Mouse (Mus musculus): Measurements from ENCODE around the gene Ccdc103.

DNA sequence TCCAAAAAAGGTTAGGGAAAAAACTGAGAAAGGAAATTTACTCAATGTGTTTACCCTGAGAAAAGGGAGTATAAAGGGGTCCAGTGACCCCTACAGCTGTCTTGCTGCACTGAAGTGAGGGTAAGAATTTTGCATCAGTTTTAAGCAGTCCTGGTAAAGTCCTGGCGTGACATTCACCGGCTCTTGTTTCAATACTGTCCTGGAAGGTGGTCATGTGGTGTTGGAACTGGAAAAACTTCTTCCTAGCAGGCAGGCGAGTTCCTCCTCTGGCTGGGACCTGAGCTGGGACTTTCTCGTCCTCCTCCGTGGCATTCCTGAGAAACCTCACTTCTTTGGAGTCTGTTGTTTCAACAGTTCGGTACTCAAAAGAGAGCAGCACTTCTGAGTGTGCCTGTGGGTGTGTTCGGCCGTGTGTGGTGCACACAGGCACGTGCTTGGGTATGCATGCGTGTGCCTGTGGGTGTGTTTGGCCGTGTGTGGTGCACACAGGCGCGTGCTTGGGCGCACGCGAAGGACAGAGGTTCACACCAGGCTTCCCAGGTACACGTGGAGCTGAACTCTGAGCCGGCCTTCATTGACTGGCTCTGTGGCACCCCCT is 48.2 kb upstream of the Ccdc103 start:
- no peak for TF ChIP-seq CTCF (IDR thresholded peaks at IDR 0.05; ENCODE audit: extremely low read depth, insufficient read depth, insufficient read length, insufficient replicate concordance)
- no peak for TF ChIP-seq POLR2A (IDR thresholded peaks at IDR 0.05; ENCODE audit: low read depth, low read length)
